Mouse (Mus musculus) cerebellum, adult 2 months (tissue): ENCODE measurements at regions not wholly inside any gene's neighbourhood (a gene's known extent, or its start where the extent isn't known, plus 50 kb on each side); places are given as distances from the start of the nearest gene placed in this dataset.
A peak's percentile ranks its signal among the peaks of the same experiment; 100 is the strongest.
"Not testable (repeated sequence)": the region's sequence is repeated elsewhere in the genome, so short reads cannot be mapped to it uniquely, and the experiment has no call there.

Experiments used
- DNase-seq, 2 experiments: peaks; one replicate each; pipeline ENCODE4 v3.0.0; 2021
- H3K27ac ChIP-seq: fragments of 200-500 bp; 2 replicates; pipeline ENCODE4 v1.5.1; 2012; ENCODE audit warnings: low read length, control low read depth, inconsistent platforms; ENCODE audit not compliant: insufficient read depth
- H3K27me3 ChIP-seq: fragments of 200-500 bp; 2 replicates; pipeline ENCODE4 v1.6.1; 2012; ENCODE audit warnings: inconsistent platforms, mild to moderate bottlenecking, low read length, moderate library complexity; ENCODE audit not compliant: control insufficient read depth, insufficient read depth
- H3K4me1 ChIP-seq: fragments of 200-500 bp; 2 replicates; pipeline ENCODE4 v1.6.1; 2011; ENCODE audit warnings: low read length; ENCODE audit not compliant: control insufficient read depth, insufficient read depth
- H3K4me3 ChIP-seq: fragments of 200-500 bp; replicated peaks from 2 replicates; pipeline ENCODE3; 2011; ENCODE audit warnings: mild to moderate bottlenecking, low read depth, low read length, control low read depth; ENCODE audit not compliant: insufficient read depth
- CTCF ChIP-seq: fragments of 200-500 bp; IDR thresholded peaks from 2 replicates; pipeline ENCODE4 v1.5.1; 2011; ENCODE audit warnings: low read depth, mild to moderate bottlenecking, control low read depth, low read length, moderate library complexity, borderline replicate concordance; ENCODE audit not compliant: insufficient read depth
- POLR2A ChIP-seq: fragments of 200-500 bp; IDR thresholded peaks from 2 replicates; pipeline ENCODE4 v1.6.1; 2011; ENCODE audit warnings: low read length, control low read depth, borderline replicate concordance; ENCODE audit not compliant: insufficient read depth
- WGBS: fragments of 180-500 bp; shearing (Covaris S2); methylation state at CpG from one replicate; pipeline ENCODE4 v1.1.7; 2018; 5-methylcytosine and 5-hydroxymethylcytosine counted together

GRCm38 (mm10) chr5:18457771-18458170 is 97.6 kb upstream of the Gnai1 start:
- H3K27ac ChIP-seq = no peak overlapping the region
- H3K27me3 ChIP-seq = no peaks in the 10 kb centered on the region
- 100% methylated on average over 1 of the region's 1 CpGs for WGBS
- H3K4me1 ChIP-seq = no peaks in the 10 kb centered on the region
- DNase-seq = no peak
- TF ChIP-seq CTCF (no peak), POLR2A (no peak)
- no peak overlapping the region for H3K4me3 ChIP-seq

DNA sequence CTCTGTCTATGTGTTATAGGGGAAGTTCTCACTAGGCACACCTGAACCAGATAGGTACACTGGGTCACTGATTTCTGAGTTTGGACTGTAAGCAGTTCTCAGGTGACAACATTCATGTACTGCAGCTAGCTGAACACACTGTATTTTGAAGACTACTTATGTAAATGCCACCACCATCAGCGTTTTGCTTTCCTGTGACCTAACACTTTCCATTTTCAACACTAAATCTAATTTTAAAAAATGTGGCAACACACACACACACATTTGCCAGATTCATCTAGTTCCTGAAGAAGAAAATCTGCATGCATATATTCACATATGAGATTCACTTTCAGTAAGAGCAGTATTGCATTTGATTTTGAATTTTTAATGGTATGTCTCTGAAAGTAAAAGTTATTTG is 96.0 kb upstream of the Gnai1 start:
- TF ChIP-seq POLR2A = no peak
- TF ChIP-seq CTCF = no peak
- no peak for DNase-seq
- H3K27ac ChIP-seq = no peak overlapping the region
- no peak overlapping the region for H3K4me3 ChIP-seq
- no peaks in the 10 kb centered on the region for H3K4me1 ChIP-seq
- 76% methylated on average over 1 of the region's 1 CpGs for WGBS
- H3K27me3 ChIP-seq = no peaks in the 10 kb centered on the region

DNA sequence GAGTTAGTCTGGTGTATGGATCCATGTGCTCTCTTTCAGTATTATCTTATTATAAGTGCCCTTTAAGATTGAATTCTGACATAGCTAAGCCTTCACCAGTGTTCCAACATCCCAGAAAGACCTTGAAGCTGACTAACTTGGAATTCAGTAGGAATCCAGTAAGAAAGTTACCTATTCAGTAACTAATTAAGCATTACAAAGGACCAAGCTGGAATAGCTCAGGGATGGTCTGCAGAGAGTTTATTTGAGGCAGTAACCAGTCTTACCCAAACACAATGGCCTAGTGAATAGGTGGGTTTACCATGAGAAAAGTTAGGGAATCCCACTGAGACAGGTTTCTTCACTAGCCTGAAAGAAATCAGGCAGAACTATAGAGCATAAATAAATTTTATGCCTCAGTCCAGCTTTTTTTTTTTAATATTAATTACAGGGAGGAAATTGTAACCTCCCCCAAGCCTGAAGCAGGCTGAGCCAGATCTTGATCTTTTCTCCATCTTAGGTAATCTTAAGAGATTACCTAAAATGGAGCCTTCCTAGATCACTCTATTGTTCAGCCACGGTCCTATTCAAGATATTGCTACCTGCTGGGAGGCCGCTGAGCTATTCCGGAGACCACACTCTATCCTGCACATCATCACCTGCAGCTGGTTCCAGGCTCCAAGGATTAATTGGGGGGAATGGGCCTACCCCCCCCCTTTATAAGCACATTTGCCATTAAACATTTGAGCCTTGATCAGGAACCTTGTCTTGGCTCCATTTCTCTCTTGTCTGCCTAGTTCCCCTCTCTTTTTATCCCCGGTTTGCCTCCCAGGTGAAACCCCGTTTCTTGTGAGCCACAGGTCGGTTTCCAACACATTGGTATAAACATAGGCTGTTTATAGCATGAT is 93.0 kb upstream of the Gnai1 start:
- H3K27ac ChIP-seq, DNase-seq, H3K27me3 ChIP-seq, H3K4me1 ChIP-seq, H3K4me3 ChIP-seq: not testable (repeated sequence)
- 62% methylated on average over 6 of the region's 6 CpGs for WGBS

- H3K4me3 ChIP-seq = no peak overlapping the region
- no peak for DNase-seq
- H3K4me1 ChIP-seq = no peaks in the 10 kb centered on the region
- H3K27ac ChIP-seq = no peak overlapping the region
- TF ChIP-seq CTCF = no peak
- TF ChIP-seq POLR2A = no peak
- 79% methylated on average over 3 of the region's 3 CpGs for WGBS
- H3K27me3 ChIP-seq = no peaks in the 10 kb centered on the region
Measured at GRCm38 (mm10) chr5:18449261-18449660, 89.1 kb upstream of the Gnai1 start.

GRCm38 (mm10) chr5:18448330-18448670 is 88.1 kb upstream of the Gnai1 start:
- 85% methylated on average over 5 of the region's 5 CpGs for WGBS
- DNase-seq = no peak
- Histone ChIP-seq H3K4me1 (no peaks in the 10 kb centered on the region), H3K27ac (no peak overlapping the region), H3K27me3 (no peaks in the 10 kb centered on the region), H3K4me3 (no peak overlapping the region)
- TF ChIP-seq CTCF (no peak), POLR2A (no peak)

- 86% methylated on average over 14 of the region's 14 CpGs for WGBS
- DNase-seq = no peak
Measured at GRCm38 (mm10) chr5:18447665-18448329, 87.6 kb upstream of the Gnai1 start.

GRCm38 (mm10) chr5:18445969-18446368 is 85.8 kb upstream of the Gnai1 start:
- TF ChIP-seq CTCF = peak; percentile 7; the same call in 1 of the 2 replicates
- no peak for TF ChIP-seq POLR2A
- WGBS = 15% methylated on average over 8 of the region's 8 CpGs
- H3K4me1 ChIP-seq = no peaks in the 10 kb centered on the region
- no peak overlapping the region for H3K4me3 ChIP-seq
- no peak overlapping the region for H3K27ac ChIP-seq
- H3K27me3 ChIP-seq = no peaks in the 10 kb centered on the region
- peak; percentile 58 to 59 for DNase-seq

More at GRCm38 (mm10) chr5:18447665-18448329, 87.6 kb upstream of the Gnai1 start:
- no peak overlapping the region for H3K27ac ChIP-seq
- TF ChIP-seq CTCF (no peak), POLR2A (no peak)
- no peaks in the 10 kb centered on the region for H3K27me3 ChIP-seq
- H3K4me1 ChIP-seq = no peaks in the 10 kb centered on the region
- H3K4me3 ChIP-seq = no peak overlapping the region

DNA sequence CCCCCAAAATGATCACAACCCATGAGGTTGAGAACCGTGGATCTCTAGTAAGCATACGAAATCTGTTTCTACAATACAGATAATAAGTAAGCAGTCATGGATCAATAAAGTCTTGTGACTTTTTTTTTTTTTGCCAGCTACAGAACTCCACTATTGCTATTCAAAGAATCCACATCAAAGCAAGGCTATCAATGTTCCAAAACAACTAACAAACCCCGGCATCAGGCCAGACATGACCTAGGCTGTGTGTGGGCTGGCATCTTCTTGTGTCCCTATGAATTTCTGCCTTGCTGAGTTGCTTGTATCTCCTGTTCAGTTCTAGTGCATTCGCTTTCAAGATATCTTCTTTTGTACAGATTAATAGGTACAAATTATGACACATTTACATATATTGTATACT is 79.8 kb upstream of the Gnai1 start:
- 90% methylated on average over 4 of the region's 4 CpGs for WGBS
- no peak for DNase-seq
- Histone ChIP-seq H3K27ac (no peak overlapping the region), H3K4me1 (no peaks in the 10 kb centered on the region), H3K4me3 (no peak overlapping the region), H3K27me3 (no peaks in the 10 kb centered on the region; the same call in 1 of the 2 replicates)
- no peak for TF ChIP-seq POLR2A
- TF ChIP-seq CTCF = no peak
